Mouse (Mus musculus) cortical plate, adult 2 months (tissue): ENCODE data around the gene Itga11. TPM values are rescaled to one million over a fixed set of nuclear protein-coding genes. Genes with fewer than 3 reads are reported as not detected.

Experiments
- H3K27ac ChIP-seq: fragments of 200-500 bp; 2 replicates; pipeline ENCODE4 v1.5.1; 2012; ENCODE audit warnings: low read length, control low read depth, inconsistent platforms; ENCODE audit not compliant: insufficient read depth
- H3K4me1 ChIP-seq: fragments of 200-500 bp; 2 replicates; pipeline ENCODE4 v1.6.1; 2011; ENCODE audit warnings: low read length; ENCODE audit not compliant: control insufficient read depth, insufficient read depth
- H3K4me3 ChIP-seq: fragments of 200-500 bp; 2 replicates; pipeline ENCODE4 v1.5.1; 2011; ENCODE audit warnings: mild to moderate bottlenecking, low read length, control low read depth; ENCODE audit not compliant: insufficient read depth
- CTCF ChIP-seq: fragments of 200-500 bp; IDR thresholded peaks from 2 replicates; pipeline ENCODE4 v1.5.1; 2011; ENCODE audit warnings: mild to moderate bottlenecking, control low read depth, low read length; ENCODE audit not compliant: insufficient read depth; ENCODE audit errors: extremely low read depth
- POLR2A ChIP-seq: fragments of 200-500 bp; IDR thresholded peaks from 2 replicates; pipeline ENCODE4 v1.6.1; 2011; ENCODE audit warnings: mild to moderate bottlenecking, low read length, control low read depth; ENCODE audit not compliant: insufficient read depth; ENCODE audit errors: extremely low read depth
- polyA plus RNA-seq: library from polyadenylated mRNA; depleted of rRNA; stranded (reverse); fragments of >200 nt; gene quantifications from 2 replicates; pipeline ENCODE4 v1.2.3, GENCODE M21; 2012

Gene Itga11
- polyA plus RNA-seq, 1 experiment: 0.67 TPM

DNA sequence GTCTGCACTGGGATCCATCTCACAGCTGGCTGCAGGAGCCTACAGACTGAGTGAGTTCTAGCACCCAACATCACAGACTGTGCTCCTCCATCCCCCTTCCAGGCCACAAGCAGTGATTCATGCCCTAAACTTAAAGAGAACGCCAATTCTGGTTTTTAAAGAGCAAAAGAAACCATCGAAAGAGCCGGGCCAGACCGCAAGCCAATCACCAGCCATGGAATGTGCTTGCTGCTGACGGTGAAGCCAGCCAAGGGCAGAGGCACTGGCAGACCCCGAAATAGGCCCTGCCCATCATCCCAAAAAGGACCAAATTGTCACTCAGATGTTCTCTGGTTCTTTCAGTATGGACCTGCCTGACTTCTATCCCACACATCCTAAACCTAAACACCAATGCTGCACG, 6.7 kb downstream of the Itga11 start:
- Histone ChIP-seq H3K27ac (no peak overlapping the region), H3K4me1 (peaks cover 1% of the 10 kb centered on the region; the same call in 1 of the 2 replicates), H3K4me3 (no peak overlapping the region)
- TF ChIP-seq POLR2A: no peak
- TF ChIP-seq CTCF: no peak

DNA sequence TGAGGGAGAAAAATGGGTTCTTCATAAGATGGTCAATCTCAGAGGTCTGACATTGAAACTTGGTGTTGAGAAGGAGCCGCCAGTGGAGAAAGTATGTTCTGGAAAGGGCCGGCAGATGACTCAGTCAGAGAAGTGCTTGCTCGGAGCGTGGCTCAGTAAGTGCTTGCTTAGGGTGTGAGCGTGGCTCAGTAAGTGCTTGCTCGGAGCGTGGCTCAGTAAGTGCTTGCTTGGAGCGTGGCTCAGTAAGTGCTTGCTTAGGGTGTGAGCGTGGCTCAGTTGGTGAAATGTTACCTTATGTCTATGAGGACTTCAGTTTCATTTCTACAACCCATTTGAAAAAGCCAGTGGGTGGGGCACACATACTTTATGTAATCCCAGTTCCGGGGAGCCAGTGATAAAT, 12.1 kb downstream of the Itga11 start:
- no peak overlapping the region for H3K27ac ChIP-seq
- TF ChIP-seq CTCF (no peak), POLR2A (no peak)
- no peak overlapping the region for H3K4me3 ChIP-seq
- H3K4me1 ChIP-seq: peaks cover 1% of the 10 kb centered on the region; the same call in 1 of the 2 replicates

DNA sequence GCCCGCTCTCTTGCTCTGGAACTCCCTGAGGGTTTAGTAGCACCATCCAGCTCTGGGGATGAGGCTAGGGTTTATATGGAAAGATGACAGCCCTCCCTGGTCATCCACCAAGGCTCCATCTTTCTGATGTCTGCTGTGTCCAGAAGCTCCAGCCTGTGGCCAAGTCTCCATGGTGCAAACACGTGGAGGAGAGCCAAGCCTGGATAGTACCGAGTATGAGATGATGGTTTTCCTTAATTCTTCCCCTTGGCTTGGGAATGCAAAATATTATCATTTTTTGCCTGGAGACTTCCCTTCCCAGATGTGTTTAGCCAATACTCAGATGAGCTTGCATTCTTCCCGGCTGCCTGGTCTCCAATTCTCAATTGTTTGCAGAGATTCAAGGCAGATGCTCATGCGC, 16.4 kb downstream of the Itga11 start:
- Histone ChIP-seq H3K4me1 (no peaks in the 10 kb centered on the region), H3K4me3 (no peak overlapping the region), H3K27ac (no peak overlapping the region)
- TF ChIP-seq POLR2A (no peak), CTCF (no peak)

DNA sequence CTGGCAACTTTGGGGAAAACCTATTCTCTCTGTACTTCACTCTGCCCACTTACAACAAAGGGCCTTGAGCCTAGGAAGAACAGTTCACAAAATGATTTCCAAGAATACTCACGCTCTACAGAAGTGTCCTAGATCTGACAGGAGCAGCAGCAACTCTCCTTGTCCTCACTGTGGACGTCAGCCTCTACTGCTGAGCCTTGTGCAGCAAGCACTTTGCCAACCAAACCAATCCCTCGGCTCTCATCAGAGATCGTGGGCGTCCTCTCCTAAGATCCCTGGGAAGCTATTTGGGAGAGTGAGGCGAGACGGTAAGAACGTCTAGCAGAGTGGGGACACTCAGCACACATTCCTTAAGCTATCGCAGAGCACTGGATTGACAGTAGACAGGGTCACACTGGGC, 17.6 kb downstream of the Itga11 start:
- no peak overlapping the region for H3K4me3 ChIP-seq
- TF ChIP-seq CTCF: no peak
- no peaks in the 10 kb centered on the region for H3K4me1 ChIP-seq
- no peak overlapping the region for H3K27ac ChIP-seq

DNA sequence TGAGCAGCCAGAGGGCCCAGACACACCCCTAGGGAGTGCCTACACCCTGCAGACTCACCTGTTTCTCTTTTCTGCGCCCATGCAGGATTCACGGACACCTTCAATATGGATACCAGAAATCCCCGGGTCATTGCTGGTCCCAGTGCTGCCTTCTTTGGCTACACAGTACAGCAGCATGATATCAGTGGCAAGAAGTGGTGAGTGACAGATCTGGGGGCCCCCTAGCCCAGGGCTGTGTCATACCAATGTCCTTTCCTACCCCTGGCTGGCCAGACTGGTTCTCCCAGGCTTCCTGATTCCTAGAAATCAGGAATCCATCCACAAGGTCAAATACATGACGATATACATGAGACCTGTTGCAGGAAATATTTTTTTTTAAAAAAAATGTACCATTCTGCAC, 19.2 kb downstream of the Itga11 start:
- Histone ChIP-seq H3K27ac (no peak overlapping the region), H3K4me3 (no peak overlapping the region)
- TF ChIP-seq CTCF: no peak
- TF ChIP-seq POLR2A: no peak

DNA sequence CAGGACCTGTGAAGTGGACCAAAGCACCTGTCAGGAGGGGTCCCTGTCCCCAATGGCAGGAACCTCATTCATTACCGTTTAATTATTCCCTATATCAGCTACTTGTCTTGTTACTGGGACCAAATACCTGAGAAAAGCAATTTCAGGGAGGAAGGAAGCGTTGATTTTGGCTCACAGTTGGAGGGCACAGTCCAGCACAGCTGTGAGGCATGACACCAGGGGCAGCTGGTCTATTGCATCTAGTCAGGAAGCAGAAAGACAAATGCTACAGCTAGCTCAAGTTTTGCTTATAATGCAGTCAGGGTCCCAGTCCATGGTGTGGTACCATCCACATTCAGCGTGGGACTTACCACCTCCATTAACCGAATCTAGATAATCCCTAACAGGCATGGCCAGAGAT, 29.6 kb downstream of the Itga11 start:
- no peak overlapping the region for H3K4me3 ChIP-seq
- H3K27ac ChIP-seq: no peak overlapping the region
- H3K4me1 ChIP-seq: no peaks in the 10 kb centered on the region
- TF ChIP-seq POLR2A (no peak), CTCF (no peak)

More for the DNA sequence above, 19.2 kb downstream of the Itga11 start:
- no peaks in the 10 kb centered on the region for H3K4me1 ChIP-seq

DNA sequence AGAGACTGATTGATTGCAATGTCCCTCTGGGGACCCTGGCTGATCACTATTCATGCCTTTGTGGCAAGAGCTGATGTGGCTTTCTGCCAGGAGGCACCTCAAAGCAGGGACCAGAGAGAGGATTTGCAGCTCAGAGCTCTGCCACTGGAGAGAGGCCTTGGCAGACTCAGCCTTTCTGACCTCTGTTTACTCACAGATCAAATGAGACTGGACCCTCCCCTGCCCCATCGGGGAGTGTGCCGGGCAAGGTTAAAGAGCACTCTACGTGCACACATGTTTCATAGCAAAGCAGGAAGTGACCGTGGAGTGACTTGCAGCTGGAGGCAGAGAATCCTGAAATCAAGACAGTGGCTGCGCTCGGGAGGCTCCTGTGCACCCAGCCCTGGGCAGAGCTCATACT, 30.2 kb downstream of the Itga11 start:
- Histone ChIP-seq H3K4me3 (no peak overlapping the region), H3K27ac (no peak overlapping the region), H3K4me1 (no peaks in the 10 kb centered on the region)
- no peak for TF ChIP-seq POLR2A
- no peak for TF ChIP-seq CTCF

DNA sequence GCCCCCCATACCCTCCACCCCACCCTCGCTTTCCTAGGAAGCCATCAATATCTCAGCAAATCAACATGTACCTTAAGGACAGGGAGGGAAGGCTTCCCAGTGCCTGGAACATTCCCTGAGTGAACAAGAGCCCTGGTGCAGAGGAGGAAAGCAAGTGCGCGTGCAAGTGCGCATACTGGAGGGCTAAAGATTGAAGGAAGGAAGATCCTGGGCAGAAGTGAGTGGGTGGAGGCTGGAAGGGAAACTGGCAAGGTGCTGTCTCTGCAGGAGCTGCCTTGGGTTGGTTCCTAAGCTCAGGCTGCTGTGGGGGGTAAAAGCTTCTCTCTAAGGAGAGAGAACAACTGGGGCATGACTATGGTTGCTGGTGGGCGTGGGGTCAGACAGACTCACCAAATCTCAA, 32.4 kb downstream of the Itga11 start:
- H3K27ac ChIP-seq: no peak overlapping the region
- TF ChIP-seq POLR2A: no peak
- no peak for TF ChIP-seq CTCF
- H3K4me3 ChIP-seq: no peak overlapping the region
- H3K4me1 ChIP-seq: no peaks in the 10 kb centered on the region

DNA sequence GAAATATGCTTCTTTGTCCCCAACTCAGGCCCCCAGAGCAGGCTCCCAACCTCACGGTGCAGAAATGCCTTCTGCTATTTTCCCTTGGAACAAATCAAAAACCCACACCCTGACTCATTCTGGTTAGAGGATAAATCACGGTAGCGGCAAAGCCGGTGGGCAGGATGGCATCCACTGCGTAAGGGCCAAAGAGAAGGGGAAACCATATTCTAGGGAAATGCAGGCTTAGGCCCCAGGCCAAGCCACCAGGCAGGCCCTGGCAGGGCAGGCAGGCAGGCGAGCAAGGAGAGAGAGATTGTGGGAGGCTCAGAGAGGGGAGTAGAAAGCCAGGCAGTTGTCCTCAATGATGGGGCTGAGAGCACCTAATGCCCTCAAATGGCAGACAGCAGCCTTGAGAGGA, 34.7 kb downstream of the Itga11 start:
- Histone ChIP-seq H3K27ac (no peak overlapping the region), H3K4me3 (no peak overlapping the region), H3K4me1 (no peaks in the 10 kb centered on the region)
- TF ChIP-seq CTCF (no peak), POLR2A (no peak)

DNA sequence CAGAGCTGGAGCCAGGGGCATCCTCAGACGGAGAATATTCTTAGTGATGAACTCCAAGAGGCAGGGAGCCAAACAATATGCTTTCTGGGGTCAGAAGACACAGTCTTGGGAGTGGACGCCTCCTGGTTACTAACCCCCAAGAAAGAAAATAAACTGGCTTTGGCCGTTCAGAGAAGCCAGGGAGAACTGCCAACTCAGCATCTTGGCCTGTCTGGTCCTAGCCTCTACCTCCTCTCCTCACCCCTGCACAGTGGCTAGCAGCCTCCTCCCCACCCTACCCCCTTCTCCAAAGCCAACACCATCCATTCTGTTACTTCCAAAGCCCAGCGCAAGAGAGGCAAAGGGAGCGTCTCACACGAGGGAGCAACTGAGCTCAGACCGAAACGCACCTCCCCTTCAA, 35.4 kb downstream of the Itga11 start:
- no peak overlapping the region for H3K4me3 ChIP-seq
- peaks cover 2% of the 10 kb centered on the region; the same call in 1 of the 2 replicates for H3K4me1 ChIP-seq
- no peak for TF ChIP-seq POLR2A
- no peak for TF ChIP-seq CTCF
- no peak overlapping the region for H3K27ac ChIP-seq

DNA sequence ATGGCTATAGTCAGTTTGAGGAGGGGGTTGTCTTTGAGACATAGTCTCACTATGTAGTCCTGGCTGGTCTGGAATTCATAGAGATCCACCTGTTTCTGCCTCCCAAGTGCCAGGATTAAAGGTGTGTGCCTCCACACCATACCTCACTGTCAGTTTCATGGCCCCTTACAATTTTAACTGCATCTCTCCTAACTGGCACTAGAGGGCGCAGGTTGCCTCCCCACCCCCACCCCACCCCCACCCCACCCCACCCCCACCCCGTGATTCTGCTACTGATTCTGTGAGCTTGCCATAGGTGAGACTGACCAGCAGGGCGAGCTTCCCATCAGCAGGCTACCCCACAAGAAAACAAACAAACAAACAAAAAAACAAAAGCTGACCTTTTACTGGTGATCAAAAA, 36.7 kb downstream of the Itga11 start:
- no peak for TF ChIP-seq POLR2A
- H3K4me1 ChIP-seq: peaks cover 4% of the 10 kb centered on the region
- no peak overlapping the region for H3K27ac ChIP-seq

More for the DNA sequence above, 36.7 kb downstream of the Itga11 start:
- no peak overlapping the region for H3K4me3 ChIP-seq
